Mouse (Mus musculus) forebrain, embryonic 14.5 days (tissue): ENCODE measurements around the gene Zbtb40. TPM values are rescaled to one million over a fixed set of nuclear protein-coding genes. Genes with fewer than 3 reads are reported as not detected.

Experiments
- ATAC-seq: fragments of 200-750 bp; cut with Nextera tagmentation; 2 replicates; pipeline ENCODE4 v1.8.0; 2017; ENCODE audit warnings: mild to moderate bottlenecking, moderate library complexity
- DNase-seq: peaks from one replicate; pipeline ENCODE4 v3.0.0-alpha.2; 2015; ENCODE audit warnings: low spot score
- H3K27ac ChIP-seq: fragments of 300-500 bp; sonication (generic); 2 replicates; pipeline ENCODE4 v1.5.1; 2014; ENCODE audit warnings: low read depth, mild to moderate bottlenecking, control low read depth, low read length, moderate library complexity
- H3K27me3 ChIP-seq: fragments of 300-500 bp; sonication (generic); replicated peaks from 2 replicates; pipeline ENCODE4 v1.6.1; 2014; ENCODE audit warnings: low read length, control low read depth, mixed read lengths; ENCODE audit not compliant: control insufficient read depth, insufficient read depth
- H3K36me3 ChIP-seq: fragments of 300-500 bp; sonication (generic); 2 replicates; pipeline ENCODE4 v1.6.1; 2014; ENCODE audit warnings: low read length, control low read depth; ENCODE audit not compliant: control insufficient read depth, insufficient read depth
- H3K4me1 ChIP-seq: fragments of 300-500 bp; sonication (generic); 2 replicates; pipeline ENCODE4 v1.6.1; 2014; ENCODE audit warnings: antibody characterized with exemption, low read length, control low read depth; ENCODE audit not compliant: control insufficient read depth, insufficient read depth
- H3K4me2 ChIP-seq: fragments of 300-500 bp; sonication (generic); 2 replicates; pipeline ENCODE4 v1.6.1; 2014; ENCODE audit warnings: mild to moderate bottlenecking, control low read depth, low read length
- H3K4me3 ChIP-seq: fragments of 300-500 bp; sonication (generic); 2 replicates; pipeline ENCODE4 v1.5.1; 2014; ENCODE audit warnings: low read depth, low read length, control low read depth
- H3K9ac ChIP-seq: fragments of 300-500 bp; sonication (generic); 2 replicates; pipeline ENCODE4 v1.6.1; 2014; ENCODE audit warnings: mild to moderate bottlenecking, low read length, control low read depth, moderate library complexity
- H3K9me3 ChIP-seq: fragments of 300-500 bp; sonication (generic); replicated peaks from 2 replicates; pipeline ENCODE4 v1.6.1; 2016; ENCODE audit warnings: low read length, control low read depth, mixed read lengths; ENCODE audit not compliant: control insufficient read depth
- WGBS: fragments of 180-500 bp; shearing (Covaris S2); extraction: QIAGEN DNeasy Blood & Tissue Kit; methylation state at CpG from one replicate; pipeline ENCODE4 v1.1.7; 2014; 5-methylcytosine and 5-hydroxymethylcytosine counted together
- polyA plus RNA-seq: library from polyadenylated mRNA; unstranded; fragments of >200 nt; fragmentation: Nextera tagmentation; extraction: Ambion mirVana; gene quantifications from 2 replicates; pipeline ENCODE4 v1.2.1, GENCODE M21; 2014

Gene Zbtb40
- polyA plus RNA-seq, 1 experiment from 2014 or later, result 2.8 TPM

DNA sequence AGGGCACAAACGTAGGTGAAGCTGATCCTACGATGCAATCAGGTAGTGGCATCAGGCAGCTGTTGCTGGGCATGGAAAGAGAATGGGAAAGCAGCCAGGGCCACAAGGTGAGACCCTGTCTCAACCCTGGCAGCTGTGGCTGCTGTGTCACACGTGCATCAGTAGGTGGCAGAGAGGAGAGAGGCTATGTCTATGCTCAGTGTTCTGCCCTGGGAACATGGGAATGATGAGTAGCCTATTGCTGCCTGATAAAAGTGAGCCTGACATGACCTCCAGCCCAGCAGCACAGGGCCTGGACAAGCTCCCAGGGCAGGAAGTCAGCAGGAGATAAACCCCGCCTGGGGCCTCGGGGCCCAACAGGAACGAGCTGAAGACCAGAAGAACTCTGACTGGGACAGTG, 23.0 kb downstream of the Zbtb40 start:
- Histone ChIP-seq H3K9me3 (no peaks in the 10 kb centered on the region), H3K4me2 (no peak overlapping the region), H3K27ac (no peak overlapping the region), H3K27me3 (no peaks in the 10 kb centered on the region), H3K4me3 (no peak overlapping the region), H3K4me1 (0 out of 2 replicates have a peak, but pooled peaks cover 2% of the 10 kb centered on the region), H3K36me3 (no peaks in the 10 kb centered on the region), H3K9ac (no peak overlapping the region)
- 79% methylated on average over 6 of the region's 6 CpGs for WGBS
- no peak for ATAC-seq
- DNase-seq, result no peak

- H3K27me3 ChIP-seq, result no peaks in the 10 kb centered on the region
- no peak overlapping the region for H3K9ac ChIP-seq
- no peak overlapping the region for H3K27ac ChIP-seq
- ATAC-seq (no peak), DNase-seq (no peak)
- no peaks in the 10 kb centered on the region for H3K9me3 ChIP-seq
- no peaks in the 10 kb centered on the region for H3K36me3 ChIP-seq
- H3K4me2 ChIP-seq, result no peak overlapping the region
- 94% methylated on average over 2 of the region's 2 CpGs for WGBS
- H3K4me1 ChIP-seq, result 0 out of 2 replicates have a peak, but pooled peaks cover 2% of the 10 kb centered on the region
- no peak overlapping the region for H3K4me3 ChIP-seq
Measured at GRCm38 (mm10) chr4:137025133-137025532, 23.5 kb downstream of the Zbtb40 start.

DNA sequence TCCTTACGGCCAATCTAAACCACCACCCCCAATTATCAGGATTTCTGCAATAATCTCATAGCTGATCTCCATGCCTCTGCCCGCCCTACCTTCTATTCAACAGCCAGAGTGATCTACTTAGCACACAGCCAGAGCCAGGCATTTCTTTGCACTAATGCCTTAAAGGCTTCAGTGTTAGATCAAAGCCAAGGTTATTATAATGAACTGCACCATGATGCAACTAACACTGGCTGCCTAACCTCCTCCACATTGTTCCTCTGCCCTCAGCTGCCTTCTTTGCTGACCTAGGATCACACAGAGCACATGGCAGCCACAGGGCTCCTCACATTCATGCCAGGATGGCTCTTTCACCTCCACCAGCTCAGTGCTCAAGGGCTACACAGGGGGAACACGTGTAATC, 28.5 kb downstream of the Zbtb40 start:
- no peak overlapping the region for H3K4me2 ChIP-seq
- DNase-seq (no peak), ATAC-seq (no peak)
- 0 out of 2 replicates have a peak, but pooled peaks cover 3% of the 10 kb centered on the region for H3K4me1 ChIP-seq
- 0 out of 2 replicates have a peak, but pooled peaks cover 2% of the 10 kb centered on the region for H3K36me3 ChIP-seq
- no peak overlapping the region for H3K27ac ChIP-seq
- no peak overlapping the region for H3K4me3 ChIP-seq
- no peaks in the 10 kb centered on the region for H3K9me3 ChIP-seq
- H3K27me3 ChIP-seq, result no peaks in the 10 kb centered on the region
- WGBS, result 23% methylated on average over 3 of the region's 3 CpGs
- H3K9ac ChIP-seq, result 0 out of 2 replicates have a peak overlapping the region, but pooled peaks have one; percentile 8

DNA sequence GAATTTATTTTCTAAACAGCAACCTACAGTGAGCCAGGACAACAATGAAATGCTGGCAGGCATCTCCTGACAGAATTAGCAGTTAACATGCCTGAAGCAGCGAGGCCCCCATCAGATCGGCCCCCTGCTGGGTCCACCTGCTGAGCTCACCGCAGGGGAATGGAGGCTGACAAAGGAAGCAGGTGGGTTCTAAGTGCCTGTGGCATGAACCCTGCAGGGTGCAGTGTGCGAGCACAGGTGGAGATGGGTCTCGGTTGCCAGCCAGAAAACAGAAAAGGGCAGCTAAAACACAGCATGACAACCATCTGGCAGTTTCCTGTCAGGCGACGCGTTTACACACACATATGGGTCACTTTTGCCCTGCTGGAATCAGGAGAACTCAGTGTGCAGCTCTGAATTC, 32.7 kb downstream of the Zbtb40 start:
- Histone ChIP-seq H3K36me3 (0 out of 2 replicates have a peak, but pooled peaks cover 2% of the 10 kb centered on the region), H3K4me3 (no peak overlapping the region), H3K4me1 (peaks cover 6% of the 10 kb centered on the region; the same call in 1 of the 2 replicates), H3K9ac (no peak overlapping the region), H3K9me3 (no peaks in the 10 kb centered on the region), H3K27me3 (no peaks in the 10 kb centered on the region), H3K4me2 (no peak overlapping the region), H3K27ac (0 out of 2 replicates have a peak overlapping the region, but pooled peaks have one; percentile 9)
- DNase-seq, result peak; percentile 56
- ATAC-seq, result 0 out of 2 replicates have a peak, but pooled peaks have one; percentile 12
- 26% methylated on average over 8 of the region's 8 CpGs for WGBS

DNA sequence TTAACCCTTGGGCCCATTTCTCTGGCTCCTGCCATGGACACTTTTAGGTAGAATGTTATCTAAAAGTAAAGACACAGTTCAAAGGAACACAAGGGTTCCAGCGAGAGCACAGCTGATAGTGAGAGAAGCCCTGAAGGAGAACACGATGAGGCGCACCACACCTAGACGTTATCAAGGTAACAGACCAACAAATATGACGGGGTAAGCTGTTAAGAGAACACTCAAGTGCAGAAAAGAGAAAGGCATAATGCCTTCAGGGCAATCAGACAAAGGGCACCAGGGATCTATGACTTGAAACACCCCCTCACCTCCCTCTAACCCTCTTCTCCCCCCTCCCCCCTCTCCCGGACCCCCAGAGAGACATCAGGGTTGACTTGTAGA, 33.1 kb downstream of the Zbtb40 start:
- DNase-seq, result no peak

DNA sequence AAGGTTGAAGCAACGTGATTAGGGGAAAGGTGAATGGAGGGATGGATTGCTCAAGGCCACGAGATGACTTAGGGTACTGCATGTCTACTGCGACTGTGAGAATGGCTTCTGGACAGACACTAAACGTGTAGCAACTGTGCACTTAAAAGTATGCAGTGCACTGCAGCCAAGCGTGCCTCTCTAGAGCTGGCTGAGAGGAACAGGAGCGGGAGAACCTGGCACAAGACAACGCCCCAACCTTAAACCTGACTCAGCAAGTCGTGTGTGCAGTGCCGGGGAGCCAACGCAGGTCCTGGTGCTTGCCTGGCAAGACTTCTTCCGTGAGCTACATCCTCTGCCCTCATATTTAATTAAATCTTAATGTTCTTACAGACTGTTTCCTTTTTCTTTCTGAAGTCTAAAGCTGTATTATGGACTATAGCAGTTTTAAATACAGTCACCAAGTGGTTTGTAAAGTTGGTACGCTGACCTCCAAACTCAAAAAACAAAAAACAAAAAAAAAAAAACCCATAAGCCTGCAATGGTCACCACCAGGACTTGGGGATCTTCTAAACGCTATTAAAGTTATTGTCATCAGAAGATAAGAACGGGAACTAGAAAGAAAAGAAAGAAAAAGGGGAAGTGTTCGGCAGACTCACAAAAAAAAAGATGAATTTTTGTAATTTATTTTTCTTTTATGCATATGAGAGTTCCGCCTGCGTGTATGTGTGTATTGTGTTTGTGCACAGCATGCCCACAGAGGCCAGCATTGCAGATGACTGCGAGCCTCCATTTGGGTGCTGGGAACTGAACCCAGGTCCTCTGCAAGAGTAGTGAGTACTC, 33.7 kb downstream of the Zbtb40 start:
- H3K9ac ChIP-seq, result no peak overlapping the region
- no peaks in the 10 kb centered on the region for H3K9me3 ChIP-seq
- no peak overlapping the region for H3K4me2 ChIP-seq
- DNase-seq (no peak), ATAC-seq (no peak)
- H3K27ac ChIP-seq, result no peak overlapping the region
- peaks cover 6% of the 10 kb centered on the region; the same call in 1 of the 2 replicates for H3K4me1 ChIP-seq
- H3K27me3 ChIP-seq, result no peaks in the 10 kb centered on the region
- WGBS, result 86% methylated on average over 18 of the region's 18 CpGs
- H3K36me3 ChIP-seq, result 0 out of 2 replicates have a peak, but pooled peaks cover 2% of the 10 kb centered on the region
- H3K4me3 ChIP-seq, result no peak overlapping the region

More for the DNA sequence above, 33.1 kb downstream of the Zbtb40 start:
- ATAC-seq, result no peak
- Histone ChIP-seq H3K27ac (no peak overlapping the region), H3K4me2 (no peak overlapping the region), H3K36me3 (0 out of 2 replicates have a peak, but pooled peaks cover 2% of the 10 kb centered on the region), H3K9me3 (no peaks in the 10 kb centered on the region), H3K4me3 (no peak overlapping the region), H3K9ac (no peak overlapping the region), H3K4me1 (peaks cover 6% of the 10 kb centered on the region; the same call in 1 of the 2 replicates), H3K27me3 (no peaks in the 10 kb centered on the region)
- 81% methylated on average over 6 of the region's 6 CpGs for WGBS

- ATAC-seq (no peak), DNase-seq (no peak)
- Histone ChIP-seq H3K36me3 (0 out of 2 replicates have a peak, but pooled peaks cover 2% of the 10 kb centered on the region), H3K9me3 (no peaks in the 10 kb centered on the region), H3K9ac (no peak overlapping the region), H3K4me1 (peaks cover 6% of the 10 kb centered on the region; the same call in 1 of the 2 replicates), H3K4me2 (no peak overlapping the region), H3K4me3 (no peak overlapping the region), H3K27ac (no peak overlapping the region), H3K27me3 (no peaks in the 10 kb centered on the region)
- 85% methylated on average over 8 of the region's 8 CpGs for WGBS
Measured at GRCm38 (mm10) chr4:137014124-137014523, 34.5 kb downstream of the Zbtb40 start.

GRCm38 (mm10) chr4:137006966-137007365, 41.6 kb downstream of the Zbtb40 start:
- H3K9ac ChIP-seq, result no peak overlapping the region
- no peak overlapping the region for H3K27ac ChIP-seq
- no peak overlapping the region for H3K4me2 ChIP-seq
- no peaks in the 10 kb centered on the region for H3K27me3 ChIP-seq
- no peaks in the 10 kb centered on the region for H3K36me3 ChIP-seq
- no peak overlapping the region for H3K4me3 ChIP-seq
- no peak for DNase-seq
- ATAC-seq, result no peak
- 68% methylated on average over 8 of the region's 8 CpGs for WGBS
- H3K4me1 ChIP-seq, result no peaks in the 10 kb centered on the region
- no peaks in the 10 kb centered on the region for H3K9me3 ChIP-seq

DNA sequence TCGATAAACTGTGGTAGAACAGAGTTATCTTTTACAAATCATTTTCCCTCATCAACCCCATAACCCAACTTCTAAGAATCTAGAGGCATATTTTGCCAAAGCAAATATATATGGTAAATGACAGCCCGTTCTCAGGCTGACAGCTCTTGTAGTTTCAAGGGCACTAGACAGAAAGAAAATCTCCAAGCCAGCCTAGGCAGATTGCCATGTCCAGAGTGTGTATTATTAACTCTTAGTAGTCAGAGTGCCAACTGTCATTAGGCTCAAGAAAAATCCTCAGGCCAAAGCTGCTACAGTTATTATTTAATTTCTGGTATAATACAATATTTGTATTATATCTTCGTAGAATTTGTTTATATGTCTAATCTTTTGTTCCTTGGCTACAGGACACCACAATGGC, 46.8 kb downstream of the Zbtb40 start:
- no peak for DNase-seq
- Histone ChIP-seq H3K27me3 (no peaks in the 10 kb centered on the region), H3K9me3 (no peaks in the 10 kb centered on the region), H3K27ac (no peak overlapping the region), H3K9ac (no peak overlapping the region), H3K4me2 (no peak overlapping the region), H3K4me3 (no peak overlapping the region), H3K4me1 (no peaks in the 10 kb centered on the region; the same call in 1 of the 2 replicates), H3K36me3 (peaks cover 28% of the 10 kb centered on the region)
- WGBS, result 76% methylated on average over 3 of the region's 3 CpGs
- ATAC-seq, result no peak
